ENCODE assay signal across 10 mouse cellular contexts in the genomic region with DNA sequence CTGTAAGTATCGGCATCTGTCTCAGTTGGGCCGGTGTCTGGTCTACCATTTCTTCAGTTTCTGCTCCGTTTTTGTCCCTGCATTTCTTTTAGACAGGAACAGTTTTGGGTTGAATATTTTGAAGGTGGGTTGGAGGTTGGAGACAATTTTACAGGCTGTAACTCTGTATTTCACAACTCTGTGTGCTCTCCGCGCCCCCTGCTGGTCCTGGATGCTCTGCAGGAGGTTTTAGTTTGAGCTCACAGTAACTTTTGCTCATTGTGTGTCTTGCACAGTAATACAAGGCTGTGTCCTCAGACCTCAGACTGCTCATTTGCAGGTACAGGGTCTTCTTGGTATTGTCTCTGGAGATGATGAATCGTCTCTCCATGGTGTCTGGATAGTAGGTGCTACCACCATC. TPM values are rescaled to one million over a fixed set of nuclear protein-coding genes. Genes with fewer than 3 reads are reported as not detected.
A peak's percentile ranks its signal among the peaks of the same experiment; 100 is the strongest.
DNase-seq lines count a peak whose midpoint lies in the region; ATAC-seq lines count a peak whose summit lies in the region.
"Had no signal": no experiment of that assay in that cellular context is flagged by ENCODE, and none has a peak within 500 bp of the region (broad histone marks: within the 10 kb centered on the region; RNA-seq: fewer than 3 reads in every experiment).

No protein-coding gene starts in this region.

- peak; percentile 7 to 12 for DNase-seq in heart, postnatal 14 days
- DNase-seq in urinary bladder, postnatal 14 days (ENCODE audit: low spot score): peak; percentile 13
- DNase-seq in urinary bladder, postnatal 4 days (ENCODE audit: low spot score in 2 of 2): no peak
- DNase-seq in induced T-regulatory cell, adult 2 months (ENCODE audit: low read depth): peak; percentile 77
- peak; percentile 70 for DNase-seq in testis, postnatal 10 days (ENCODE audit: low spot score)
- DNase-seq in gastrocnemius, postnatal 4 days (ENCODE audit: low spot score in 2 of 2): no peak

- no peaks in the 10 kb centered on the region for H3K27me3 ChIP-seq in heart, embryonic 11.5 days (ENCODE audit: control insufficient read depth, insufficient read depth, low read length)

- no peaks in the 10 kb centered on the region for H3K9me3 ChIP-seq in heart, embryonic 11.5 days (replicated peaks; ENCODE audit: control insufficient read depth, low read length)

- H3K4me3 ChIP-seq in heart, embryonic 11.5 days (ENCODE audit: low read depth, low read length): no peak overlapping the region

- H3K9ac ChIP-seq in heart, embryonic 11.5 days (ENCODE audit: low read depth, low read length): no peak overlapping the region

- H3K36me3 ChIP-seq in heart, embryonic 11.5 days (ENCODE audit: control insufficient read depth, insufficient read depth, low read length): no peaks in the 10 kb centered on the region

- intact Hi-C loops in heart, postnatal 14 days (cut with DNase I): loop anchor here (5.0 kb wide), 1 partner anchor 356 kb away; no protein-coding TSS in a partner anchor

- H3K27ac ChIP-seq in heart, embryonic 11.5 days (ENCODE audit: low read depth, low read length): no peak overlapping the region

- no peak for ATAC-seq in heart, embryonic 11.5 days (replicated peaks; ENCODE audit: insufficient number of reproducible peaks, low FRiP score, low TSS enrichment)
- ATAC-seq in activated CD4-positive, CD25-positive, alpha-beta regulatory T cell, adult 4 months: no peak

- H3K4me2 ChIP-seq in heart, embryonic 11.5 days: no peak overlapping the region

- 48% methylated on average over 6 of the region's 6 CpGs for WGBS in heart, embryonic 11.5 days (ENCODE audit: insufficient replicate concordance)

- no peaks in the 10 kb centered on the region for H3K4me1 ChIP-seq in heart, embryonic 11.5 days (ENCODE audit: control insufficient read depth, insufficient read depth, low read length)

RNA-seq across cellular contexts. Expression of a gene that starts 34.5 kb away (rescaled TPM):
- not detected for total RNA-seq in heart, postnatal 14 days (2021)
- not detected in 2 replicates for polyA plus RNA-seq in heart, embryonic 11.5 days (2014; fragmentation: Nextera tagmentation; extraction: Ambion mirVana)
- polyA plus RNA-seq in activated CD4-positive, CD25-positive, alpha-beta regulatory T cell, adult 4 months (2017; shearing (Covaris generic)): not detected
- not detected for total RNA-seq in gastrocnemius, postnatal 4 days (2021)
- total RNA-seq: heart, postnatal 10 days had no signal
- polyA plus RNA-seq: brain, embryonic 14.5 days had no signal

Comparison
In these comparisons a context has a peak if more than half of its experiments do, and no peak if none do; other contexts are left out.
1. DNase-seq: peak in heart, postnatal 14 days (2 of 2), urinary bladder, postnatal 14 days (single experiment), induced T-regulatory cell, adult 2 months (single experiment) and testis, postnatal 10 days (single experiment); none in urinary bladder, postnatal 4 days (0 of 2) and gastrocnemius, postnatal 4 days (0 of 2).